In the genomic region with DNA sequence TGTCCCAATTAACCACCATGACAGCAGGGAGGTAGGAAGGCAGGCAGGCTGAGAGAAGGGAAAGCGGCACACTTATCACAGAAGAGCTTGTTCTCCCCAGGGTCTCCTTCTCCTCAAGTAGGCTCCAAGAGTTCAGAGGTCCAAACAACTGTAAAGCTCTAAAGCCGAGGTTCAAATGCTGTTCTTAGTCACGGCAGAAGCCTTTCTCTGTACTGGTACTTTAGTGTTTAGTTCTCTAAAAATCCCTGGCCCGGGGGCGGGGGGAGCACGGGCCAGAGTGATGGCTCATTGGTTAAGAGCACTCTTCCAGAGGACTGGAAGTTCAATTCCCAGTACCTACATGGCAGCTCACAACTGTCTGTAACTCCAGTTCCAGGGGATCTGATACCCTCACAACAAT, we compare ENCODE assay signal across 10 mouse cellular contexts.
A peak's percentile ranks its signal among the peaks of the same experiment; 100 is the strongest.
DNase-seq lines count a peak whose midpoint lies in the region; ATAC-seq lines count a peak whose summit lies in the region.
"Had no signal": no experiment of that assay in that cellular context is flagged by ENCODE, and none has a peak within 500 bp of the region (broad histone marks: within the 10 kb centered on the region; RNA-seq: fewer than 3 reads in every experiment).

No protein-coding gene starts in this region.

- ATAC-seq in heart, embryonic 13.5 days (ENCODE audit: extremely low read depth, insufficient number of reproducible peaks, low FRiP score, low TSS enrichment), result no peak
- ATAC-seq in heart, embryonic 11.5 days (replicated peaks; ENCODE audit: insufficient number of reproducible peaks, low FRiP score, low TSS enrichment), result no peak
- ATAC-seq in midbrain, embryonic 16.5 days, result no peak
- ATAC-seq in hindbrain, embryonic 12.5 days (ENCODE audit: low FRiP score), result no peak
- no peak for ATAC-seq in midbrain, embryonic 14.5 days (ENCODE audit: low FRiP score, low TSS enrichment)

- H3K9me3 ChIP-seq in heart, embryonic 13.5 days, result no peaks in the 10 kb centered on the region
- no peaks in the 10 kb centered on the region for H3K9me3 ChIP-seq in heart, embryonic 11.5 days (replicated peaks; ENCODE audit: control insufficient read depth, low read length)
- H3K9me3 ChIP-seq in midbrain, embryonic 10.5 days (replicated peaks), result no peaks in the 10 kb centered on the region
- no peaks in the 10 kb centered on the region for H3K9me3 ChIP-seq in midbrain, embryonic 16.5 days (replicated peaks; ENCODE audit: control insufficient read depth, low read length, poor library complexity, severe bottlenecking)
- H3K9me3 ChIP-seq in hindbrain, embryonic 12.5 days (replicated peaks), result no peaks in the 10 kb centered on the region
- no peaks in the 10 kb centered on the region for H3K9me3 ChIP-seq in midbrain, embryonic 14.5 days (ENCODE audit: control insufficient read depth, low read length)
- H3K9me3 ChIP-seq: liver, embryonic 12.5 days; megakaryocyte, embryonic 14.5 days had no signal

- no peak overlapping the region for H3K4me3 ChIP-seq in heart, embryonic 13.5 days
- no peak overlapping the region for H3K4me3 ChIP-seq in heart, embryonic 11.5 days (ENCODE audit: low read depth, low read length)
- no peak overlapping the region for H3K4me3 ChIP-seq in midbrain, embryonic 10.5 days
- no peak overlapping the region for H3K4me3 ChIP-seq in midbrain, embryonic 16.5 days (ENCODE audit: low read depth, low read length)
- H3K4me3 ChIP-seq in hindbrain, embryonic 12.5 days, result no peak overlapping the region
- H3K4me3 ChIP-seq in midbrain, embryonic 14.5 days (replicated peaks; ENCODE audit: low read depth, low read length), result no peak overlapping the region
- H3K4me3 ChIP-seq: liver, embryonic 12.5 days had no signal

- peak overlapping the region; percentile 92 for H3K27ac ChIP-seq in heart, embryonic 13.5 days (replicated peaks)
- no peak overlapping the region for H3K27ac ChIP-seq in heart, embryonic 11.5 days (ENCODE audit: low read depth, low read length)
- peak overlapping the region; percentile 67 for H3K27ac ChIP-seq in midbrain, embryonic 10.5 days (replicated peaks)
- no peak overlapping the region; the same call in 1 of the 2 replicates for H3K27ac ChIP-seq in midbrain, embryonic 16.5 days (ENCODE audit: low read length)
- peak overlapping the region; percentile 71 for H3K27ac ChIP-seq in hindbrain, embryonic 12.5 days
- peak overlapping the region; percentile 38; the same call in 1 of the 2 replicates for H3K27ac ChIP-seq in midbrain, embryonic 14.5 days (replicated peaks; ENCODE audit: low read depth, low read length)

- 70% methylated on average over 6 of the region's 6 CpGs for WGBS in heart, embryonic 13.5 days
- WGBS in heart, embryonic 11.5 days (ENCODE audit: insufficient replicate concordance), result 67% methylated on average over 6 of the region's 6 CpGs
- 65% methylated on average over 6 of the region's 6 CpGs for WGBS in midbrain, embryonic 10.5 days
- 50% methylated on average over 6 of the region's 6 CpGs for WGBS in midbrain, embryonic 16.5 days
- WGBS in hindbrain, embryonic 12.5 days, result 55% methylated on average over 6 of the region's 6 CpGs
- 48% methylated on average over 6 of the region's 6 CpGs for WGBS in midbrain, embryonic 14.5 days

- DNase-seq in midbrain, embryonic 10.5 days (ENCODE audit: low spot score), result no peak
- no peak for DNase-seq in midbrain, embryonic 14.5 days
- no peak for DNase-seq in adipocyte (ENCODE audit: low spot score)
- DNase-seq in frontal cortex, postnatal 25 days (ENCODE audit: low spot score in 2 of 2), result no peak

- no peaks in the 10 kb centered on the region for H3K27me3 ChIP-seq in heart, embryonic 13.5 days (replicated peaks)
- no peaks in the 10 kb centered on the region for H3K27me3 ChIP-seq in heart, embryonic 11.5 days (ENCODE audit: control insufficient read depth, insufficient read depth, low read length)
- H3K27me3 ChIP-seq in midbrain, embryonic 10.5 days (ENCODE audit: low read depth, poor library complexity, severe bottlenecking), result no peaks in the 10 kb centered on the region
- no peaks in the 10 kb centered on the region for H3K27me3 ChIP-seq in midbrain, embryonic 16.5 days (ENCODE audit: control insufficient read depth, insufficient read depth, low read depth, low read length)
- no peaks in the 10 kb centered on the region for H3K27me3 ChIP-seq in hindbrain, embryonic 12.5 days
- no peaks in the 10 kb centered on the region for H3K27me3 ChIP-seq in midbrain, embryonic 14.5 days (ENCODE audit: control insufficient read depth, insufficient read depth, low read length)
- H3K27me3 ChIP-seq: liver, embryonic 12.5 days; megakaryocyte, embryonic 14.5 days had no signal

- H3K9ac ChIP-seq in heart, embryonic 13.5 days, result 0 out of 2 replicates have a peak overlapping the region, but pooled peaks have one; percentile 17
- H3K9ac ChIP-seq in heart, embryonic 11.5 days (ENCODE audit: low read depth, low read length), result no peak overlapping the region
- H3K9ac ChIP-seq in midbrain, embryonic 16.5 days (ENCODE audit: low read depth, low read length), result no peak overlapping the region
- H3K9ac ChIP-seq in hindbrain, embryonic 12.5 days, result no peak overlapping the region
- no peak overlapping the region for H3K9ac ChIP-seq in midbrain, embryonic 14.5 days (replicated peaks; ENCODE audit: low read length)
- H3K9ac ChIP-seq: liver, embryonic 12.5 days had no signal

- no peak overlapping the region for H3K4me2 ChIP-seq in heart, embryonic 13.5 days
- H3K4me2 ChIP-seq in heart, embryonic 11.5 days, result no peak overlapping the region
- no peak overlapping the region for H3K4me2 ChIP-seq in midbrain, embryonic 16.5 days (ENCODE audit: low read length)
- H3K4me2 ChIP-seq in hindbrain, embryonic 12.5 days (replicated peaks), result no peak overlapping the region
- no peak overlapping the region for H3K4me2 ChIP-seq in midbrain, embryonic 14.5 days (ENCODE audit: low read length)

- H3K4me1 ChIP-seq in heart, embryonic 13.5 days, result peaks cover 97% of the 10 kb centered on the region
- H3K4me1 ChIP-seq in heart, embryonic 11.5 days (ENCODE audit: control insufficient read depth, insufficient read depth, low read length), result peaks cover 95% of the 10 kb centered on the region
- H3K4me1 ChIP-seq in midbrain, embryonic 10.5 days, result peaks cover 98% of the 10 kb centered on the region
- H3K4me1 ChIP-seq in midbrain, embryonic 16.5 days (ENCODE audit: control insufficient read depth, insufficient read depth, low read length), result peaks cover 61% of the 10 kb centered on the region
- peaks cover 97% of the 10 kb centered on the region for H3K4me1 ChIP-seq in hindbrain, embryonic 12.5 days
- H3K4me1 ChIP-seq in midbrain, embryonic 14.5 days (ENCODE audit: control insufficient read depth, insufficient read depth, low read length), result peaks cover 93% of the 10 kb centered on the region

- H3K36me3 ChIP-seq in heart, embryonic 13.5 days, result no peaks in the 10 kb centered on the region
- no peaks in the 10 kb centered on the region for H3K36me3 ChIP-seq in heart, embryonic 11.5 days (ENCODE audit: control insufficient read depth, insufficient read depth, low read length)
- no peaks in the 10 kb centered on the region for H3K36me3 ChIP-seq in midbrain, embryonic 10.5 days
- H3K36me3 ChIP-seq in midbrain, embryonic 16.5 days (ENCODE audit: control insufficient read depth, insufficient read depth, low read length), result no peaks in the 10 kb centered on the region
- H3K36me3 ChIP-seq in hindbrain, embryonic 12.5 days, result no peaks in the 10 kb centered on the region
- H3K36me3 ChIP-seq in midbrain, embryonic 14.5 days (ENCODE audit: control insufficient read depth, insufficient read depth, low read length), result no peaks in the 10 kb centered on the region
- H3K36me3 ChIP-seq: liver, embryonic 12.5 days had no signal

Comparison
In these comparisons a context has a peak if more than half of its experiments do, and no peak if none do; other contexts are left out.
1. H3K27ac ChIP-seq: peak in heart, embryonic 13.5 days (single experiment), midbrain, embryonic 10.5 days (single experiment), hindbrain, embryonic 12.5 days (single experiment) and midbrain, embryonic 14.5 days (single experiment); none in heart, embryonic 11.5 days (single experiment) and midbrain, embryonic 16.5 days (single experiment).